Mouse (Mus musculus): ENCODE data around the gene Nppb. TPM values are rescaled to one million over a fixed set of nuclear protein-coding genes. Genes with fewer than 3 reads are reported as not detected.

Nppb gene
- polyA plus RNA-seq, 1 experiment = not detected

GRCm38 (mm10) chr4:147968816-147969215, 16.8 kb upstream of the Nppb start:
- WGBS = 52% methylated on average over 2 of the region's 2 CpGs
- TF ChIP-seq CTCF (IDR thresholded peaks at IDR 0.05; ENCODE audit: insufficient read depth, low read length) = no peak
- no peak for TF ChIP-seq POLR2A (IDR thresholded peaks at IDR 0.05; ENCODE audit: borderline replicate concordance, extremely low read depth, low read depth, low read length)
- no peak for DNase-seq
- Histone ChIP-seq H3K4me3 (replicated peaks; ENCODE audit: extremely low read depth, low read depth, low read length) (no peak overlapping the region), H3K4me1 (ENCODE audit: control insufficient read depth, insufficient read depth, low read length) (no peaks in the 10 kb centered on the region)

DNA sequence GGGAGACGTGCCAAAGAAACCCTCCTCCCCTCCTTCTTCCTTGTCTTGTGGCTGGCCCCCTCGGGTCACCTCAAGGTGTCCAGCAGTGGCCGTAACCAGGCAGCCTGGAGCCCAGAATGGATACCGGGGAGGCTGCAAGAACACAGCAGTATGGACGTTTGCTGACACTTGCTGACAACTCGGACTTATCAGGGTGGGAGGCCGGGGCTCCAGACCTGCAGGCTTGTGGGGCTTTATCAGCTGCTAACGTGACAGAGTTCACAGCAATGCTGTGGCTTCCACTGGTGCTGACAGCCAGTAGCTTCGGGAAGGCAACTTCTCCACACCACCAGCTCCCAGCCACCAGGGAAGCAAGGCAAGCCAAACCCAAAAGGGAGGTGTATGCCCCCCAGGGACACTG, 16.3 kb upstream of the Nppb start:
- no peak overlapping the region for H3K4me3 ChIP-seq (replicated peaks; ENCODE audit: extremely low read depth, low read depth, low read length)
- DNase-seq = no peak
- no peaks in the 10 kb centered on the region for H3K4me1 ChIP-seq (ENCODE audit: control insufficient read depth, insufficient read depth, low read length)
- 19% methylated on average over 9 of the region's 9 CpGs for WGBS
- TF ChIP-seq POLR2A (IDR thresholded peaks at IDR 0.05; ENCODE audit: borderline replicate concordance, extremely low read depth, low read depth, low read length) (no peak), CTCF (IDR thresholded peaks at IDR 0.05; ENCODE audit: insufficient read depth, low read length) (no peak)

DNA sequence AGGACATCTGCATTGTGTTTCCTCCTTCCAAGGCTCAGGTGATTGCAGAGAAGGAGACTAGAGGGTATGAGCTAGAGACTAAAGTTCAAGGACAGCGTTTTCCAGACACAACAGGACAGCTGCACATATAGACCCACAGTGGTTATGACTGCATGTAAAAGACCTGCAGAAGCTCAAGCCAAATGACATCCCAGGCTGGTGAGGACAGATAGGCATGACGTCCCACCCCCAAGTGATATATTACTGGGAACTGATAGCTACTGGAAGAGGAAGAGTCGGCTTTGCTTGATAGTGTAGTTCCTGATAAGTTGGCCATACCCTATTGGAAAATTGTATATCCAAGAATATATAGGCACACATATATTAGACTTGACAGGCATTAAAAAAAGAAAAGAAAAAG, 9.4 kb upstream of the Nppb start:
- TF ChIP-seq CTCF (IDR thresholded peaks at IDR 0.05; ENCODE audit: insufficient read depth, low read length) (no peak), POLR2A (IDR thresholded peaks at IDR 0.05; ENCODE audit: borderline replicate concordance, extremely low read depth, low read depth, low read length) (no peak)
- Histone ChIP-seq H3K4me1 (ENCODE audit: control insufficient read depth, insufficient read depth, low read length) (no peaks in the 10 kb centered on the region), H3K4me3 (replicated peaks; ENCODE audit: extremely low read depth, low read depth, low read length) (no peak overlapping the region)
- DNase-seq = no peak
- 64% methylated on average over 3 of the region's 3 CpGs for WGBS

DNA sequence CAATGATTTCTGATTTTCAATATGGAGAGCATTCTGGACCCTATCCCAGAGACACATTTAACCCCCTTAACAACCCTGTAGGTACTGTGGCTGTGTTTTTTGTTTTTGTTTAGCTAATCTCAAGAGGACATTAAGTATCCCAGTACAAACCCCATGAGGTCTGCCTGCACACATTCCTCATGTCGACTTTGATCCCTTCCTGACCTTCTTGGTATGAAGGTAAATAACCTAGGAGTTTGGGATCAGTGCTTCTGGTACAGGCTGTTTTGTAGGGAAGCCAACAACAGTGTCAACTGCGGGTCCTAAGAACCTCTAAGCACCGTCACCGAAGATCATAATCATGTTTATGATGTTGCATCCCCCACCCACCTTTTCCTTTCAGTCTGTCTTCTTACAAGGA, 7.9 kb upstream of the Nppb start:
- DNase-seq = no peak
- no peaks in the 10 kb centered on the region for H3K4me1 ChIP-seq (ENCODE audit: control insufficient read depth, insufficient read depth, low read length)
- TF ChIP-seq POLR2A (IDR thresholded peaks at IDR 0.05; ENCODE audit: borderline replicate concordance, extremely low read depth, low read depth, low read length) (no peak), CTCF (IDR thresholded peaks at IDR 0.05; ENCODE audit: insufficient read depth, low read length) (no peak)
- H3K4me3 ChIP-seq (replicated peaks; ENCODE audit: extremely low read depth, low read depth, low read length) = no peak overlapping the region
- 77% methylated on average over 4 of the region's 4 CpGs for WGBS

- no peak for TF ChIP-seq POLR2A (IDR thresholded peaks at IDR 0.05; ENCODE audit: borderline replicate concordance, extremely low read depth, low read depth, low read length)
- TF ChIP-seq CTCF (IDR thresholded peaks at IDR 0.05; ENCODE audit: insufficient read depth, low read length) = no peak
- 89% methylated on average over 6 of the region's 6 CpGs for WGBS
- no peaks in the 10 kb centered on the region for H3K4me1 ChIP-seq (ENCODE audit: control insufficient read depth, insufficient read depth, low read length)
- no peak overlapping the region for H3K4me3 ChIP-seq (replicated peaks; ENCODE audit: extremely low read depth, low read depth, low read length)
- no peak for DNase-seq
These were observed 7.2 kb upstream of the Nppb start for GRCm38 (mm10) chr4:147978391-147978790.

GRCm38 (mm10) chr4:147979441-147979860, 6.1 kb upstream of the Nppb start:
- TF ChIP-seq CTCF (IDR thresholded peaks at IDR 0.05; ENCODE audit: insufficient read depth, low read length) = no peak
- TF ChIP-seq POLR2A (IDR thresholded peaks at IDR 0.05; ENCODE audit: borderline replicate concordance, extremely low read depth, low read depth, low read length) = no peak
- WGBS = 68% methylated on average over 7 of the region's 7 CpGs
- no peak overlapping the region for H3K4me3 ChIP-seq (replicated peaks; ENCODE audit: extremely low read depth, low read depth, low read length)
- no peak for DNase-seq
- no peaks in the 10 kb centered on the region for H3K4me1 ChIP-seq (ENCODE audit: control insufficient read depth, insufficient read depth, low read length)

DNA sequence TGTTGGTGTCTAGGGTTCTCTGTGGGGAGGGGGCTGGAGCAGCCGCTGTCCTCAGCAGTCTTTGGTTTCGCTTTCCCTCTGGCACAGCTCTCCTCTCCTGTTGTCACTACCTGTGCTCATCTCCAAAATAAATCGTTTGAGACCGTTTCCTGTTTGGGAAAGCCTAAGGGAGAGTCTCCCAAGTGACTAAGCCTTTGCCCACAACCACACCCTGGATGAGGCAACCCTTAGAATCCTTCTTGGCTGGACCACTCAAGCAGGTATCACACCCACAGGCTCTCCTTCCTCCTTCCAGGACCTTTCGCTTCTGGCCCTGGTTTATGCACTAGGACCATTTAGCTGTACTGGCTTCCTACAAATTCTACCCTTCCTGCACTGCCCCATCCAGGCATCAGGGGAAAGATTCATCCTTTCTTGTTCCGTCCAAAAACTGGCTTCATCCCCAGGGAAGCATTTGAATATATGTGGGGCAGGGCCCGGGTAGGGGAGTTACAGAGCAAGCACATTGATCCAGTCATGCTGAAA, 8.0 kb downstream of the Nppb start:
- no peak for TF ChIP-seq POLR2A (IDR thresholded peaks at IDR 0.05; ENCODE audit: borderline replicate concordance, extremely low read depth, low read depth, low read length)
- TF ChIP-seq CTCF (IDR thresholded peaks at IDR 0.05; ENCODE audit: insufficient read depth, low read length) = no peak
- H3K4me3 ChIP-seq (replicated peaks; ENCODE audit: extremely low read depth, low read depth, low read length) = no peak overlapping the region
- WGBS = 40% methylated on average over 7 of the region's 7 CpGs
- no peak for DNase-seq
- H3K4me1 ChIP-seq (ENCODE audit: control insufficient read depth, insufficient read depth, low read length) = no peaks in the 10 kb centered on the region

GRCm38 (mm10) chr4:147995311-147995710, 9.7 kb downstream of the Nppb start:
- Histone ChIP-seq H3K4me1 (ENCODE audit: control insufficient read depth, insufficient read depth, low read length) (no peaks in the 10 kb centered on the region), H3K4me3 (replicated peaks; ENCODE audit: extremely low read depth, low read depth, low read length) (no peak overlapping the region)
- no peak for TF ChIP-seq CTCF (IDR thresholded peaks at IDR 0.05; ENCODE audit: insufficient read depth, low read length)
- TF ChIP-seq POLR2A (IDR thresholded peaks at IDR 0.05; ENCODE audit: borderline replicate concordance, extremely low read depth, low read depth, low read length) = no peak
- WGBS = 75% methylated on average over 3 of the region's 3 CpGs
- DNase-seq = no peak

- no peak for TF ChIP-seq POLR2A (IDR thresholded peaks at IDR 0.05; ENCODE audit: borderline replicate concordance, extremely low read depth, low read depth, low read length)
- TF ChIP-seq CTCF (IDR thresholded peaks at IDR 0.05; ENCODE audit: insufficient read depth, low read length) = no peak
- Histone ChIP-seq H3K4me1 (ENCODE audit: control insufficient read depth, insufficient read depth, low read length) (no peaks in the 10 kb centered on the region), H3K4me3 (replicated peaks; ENCODE audit: extremely low read depth, low read depth, low read length) (no peak within 1 kb of the TSS)
- 27% methylated on average over 12 of the region's 12 CpGs for WGBS
- no peak for DNase-seq
These were observed 14.7 kb downstream of the Nppb start, which contains the start of gene Nppa for GRCm38 (mm10) chr4:148000202-148000772. Gene Nppa (plus strand): TSS chr4:148000722.

Data from lung, adult 2 months (tissue).